Mouse (Mus musculus): ENCODE results near the gene Vmn2r6. TPM values are rescaled to one million over a fixed set of nuclear protein-coding genes. Genes with fewer than 3 reads are reported as not detected.
"Not testable (repeated sequence)": the region's sequence is repeated elsewhere in the genome, so short reads cannot be mapped to it uniquely, and the experiment has no call there.

Vmn2r6 gene
- not detected in 2 replicates for polyA plus RNA-seq (2016; fragmentation: Nextera tagmentation; extraction: Ambion mirVana)

DNA sequence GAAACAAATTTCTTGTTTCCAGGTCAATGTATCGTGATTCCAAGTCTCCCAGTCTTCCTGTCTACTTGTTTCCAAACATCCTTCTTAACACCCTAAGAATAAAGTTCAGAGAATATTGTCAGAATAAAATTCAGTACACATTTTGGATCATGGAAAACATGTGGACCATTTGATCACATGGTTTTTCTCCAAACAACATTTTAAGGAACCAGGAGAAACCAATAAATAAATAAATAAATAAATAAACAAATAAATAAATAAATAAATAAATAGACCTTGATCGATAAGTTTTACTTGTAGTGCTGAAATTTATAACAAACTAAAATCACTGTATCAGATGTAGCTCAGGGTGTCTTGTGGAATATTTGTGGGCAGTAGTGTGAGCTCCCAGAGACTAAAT lies at the start of gene Vmn2r6:
Gene Vmn2r6, minus strand, starts transcription at position 101 of the 400 bp plus-strand sequence.
- WGBS, result 91% methylated on average over 2 of the region's 2 CpGs
- not testable (repeated sequence) for H3K4me1 ChIP-seq; H3K4me2 ChIP-seq (replicated peaks)

DNA sequence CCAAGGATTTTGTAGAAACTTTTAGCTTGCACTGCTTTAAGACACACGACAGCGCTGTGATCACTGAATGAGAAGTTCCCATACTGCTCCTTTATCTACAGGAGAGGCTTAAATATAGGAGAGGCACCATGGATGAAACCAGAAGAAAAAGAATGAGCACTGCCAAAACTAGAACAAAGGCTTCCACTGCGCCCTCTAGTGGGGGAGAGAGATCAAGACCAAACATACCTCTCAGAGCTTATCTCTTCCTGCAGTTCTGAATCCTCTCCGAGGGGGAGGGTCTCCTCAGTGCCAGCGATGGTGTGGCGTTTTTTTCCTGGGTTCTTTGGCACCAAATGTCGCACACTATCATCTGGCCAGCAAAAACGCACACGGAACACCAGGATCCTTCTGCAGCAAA lies 22.0 kb upstream of the Vmn2r6 start:
- no peak overlapping the region for H3K27ac ChIP-seq (replicated peaks)
- H3K4me2 ChIP-seq (replicated peaks), result no peak overlapping the region
- H3K4me1 ChIP-seq, result no peaks in the 10 kb centered on the region
- no peak overlapping the region for H3K4me3 ChIP-seq
- no peaks in the 10 kb centered on the region for H3K27me3 ChIP-seq
- ATAC-seq (ENCODE audit: low FRiP score, low read depth), result no peak
- H3K36me3 ChIP-seq, result no peaks in the 10 kb centered on the region
- 67% methylated on average over 9 of the region's 9 CpGs for WGBS
- H3K9ac ChIP-seq (replicated peaks), result no peak overlapping the region
- no peaks in the 10 kb centered on the region for H3K9me3 ChIP-seq

More for the DNA sequence above, at the start of gene Vmn2r6:
- ATAC-seq (ENCODE audit: low FRiP score, low read depth); H3K27ac ChIP-seq (replicated peaks); H3K9ac ChIP-seq (replicated peaks); H3K36me3 ChIP-seq; H3K27me3 ChIP-seq; H3K4me3 ChIP-seq; H3K9me3 ChIP-seq: not testable (repeated sequence)

DNA sequence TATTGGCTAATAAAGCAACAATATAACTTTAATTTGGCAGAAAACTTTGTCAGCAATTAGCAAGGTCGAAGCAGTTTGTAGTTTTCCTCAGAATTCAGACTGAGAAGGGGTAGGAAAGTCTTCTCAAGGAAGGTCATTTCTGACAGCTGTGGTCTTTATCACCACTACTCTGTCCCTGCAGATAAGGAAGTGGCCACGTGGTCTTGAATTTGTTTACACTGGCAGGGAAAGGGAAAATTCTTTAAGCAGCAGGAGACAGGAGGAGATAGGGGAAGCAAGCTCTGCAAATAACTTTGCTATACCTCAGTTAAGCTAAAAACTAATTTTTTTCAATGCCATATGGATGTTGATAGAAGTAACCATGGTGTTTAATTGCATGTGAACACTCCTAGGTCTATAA lies 3.2 kb upstream of the Vmn2r6 start:
- not testable (repeated sequence) for H3K9ac ChIP-seq (replicated peaks); H3K27me3 ChIP-seq; H3K4me1 ChIP-seq; H3K27ac ChIP-seq (replicated peaks); H3K9me3 ChIP-seq; H3K4me2 ChIP-seq (replicated peaks); H3K4me3 ChIP-seq; H3K36me3 ChIP-seq; ATAC-seq (ENCODE audit: low FRiP score, low read depth)
- WGBS, result 55% methylated on average over 2 of the region's 2 CpGs

DNA sequence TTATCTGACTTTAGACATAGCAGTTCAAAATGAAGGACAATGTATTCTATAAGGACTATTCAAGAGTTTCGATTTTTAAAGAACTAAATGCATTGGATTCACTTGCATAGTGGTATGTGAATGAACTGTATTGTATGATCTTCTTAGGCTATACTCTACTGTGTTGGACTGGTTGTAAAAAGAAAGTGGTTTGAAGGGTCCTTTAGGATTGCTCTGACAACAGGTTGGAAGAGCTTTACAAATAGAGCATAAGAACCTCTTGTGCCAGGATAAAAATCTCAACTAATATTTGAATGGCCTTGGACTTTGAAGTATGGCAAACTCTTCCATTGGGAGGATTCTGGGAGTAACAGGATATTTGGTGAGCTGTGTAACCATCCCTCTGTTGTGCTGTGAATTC lies 42.0 kb downstream of the Vmn2r6 start:
- 88% methylated on average over 1 of the region's 1 CpGs for WGBS
- not testable (repeated sequence) for H3K27me3 ChIP-seq; H3K4me2 ChIP-seq (replicated peaks); H3K4me1 ChIP-seq; H3K9me3 ChIP-seq; H3K27ac ChIP-seq (replicated peaks); H3K36me3 ChIP-seq; H3K9ac ChIP-seq (replicated peaks); H3K4me3 ChIP-seq; ATAC-seq (ENCODE audit: low FRiP score, low read depth)

DNA sequence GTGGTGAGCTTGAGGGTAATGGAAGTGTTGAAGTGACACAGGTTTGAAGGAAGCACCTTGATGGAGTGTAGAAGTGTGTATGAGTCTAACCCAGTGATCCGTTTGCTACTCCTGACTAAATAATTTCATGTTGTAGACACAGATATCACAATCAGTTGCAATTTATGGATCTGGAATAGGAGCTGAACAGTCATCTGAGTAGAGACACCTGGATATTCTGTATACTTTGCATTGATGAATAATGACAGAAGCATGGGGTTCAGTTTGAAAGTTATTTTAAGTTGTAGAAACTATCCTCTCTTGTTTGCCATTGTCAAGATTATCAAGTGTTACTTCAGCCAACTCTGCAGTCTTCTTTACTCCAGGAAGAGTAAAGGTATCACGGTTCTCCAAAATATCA lies 55.9 kb downstream of the Vmn2r6 start, which contains the start of gene Vmn2r5:
Gene Vmn2r5, minus strand, starts transcription at position 101 of the 400 bp plus-strand sequence.
- 100% methylated on average over 1 of the region's 2 CpGs for WGBS
- ATAC-seq (ENCODE audit: low FRiP score, low read depth); H3K27me3 ChIP-seq: not testable (repeated sequence)

More for the DNA sequence above, 55.9 kb downstream of the Vmn2r6 start, which contains the start of gene Vmn2r5:
- not testable (repeated sequence) for H3K4me1 ChIP-seq; H3K36me3 ChIP-seq; H3K9me3 ChIP-seq; H3K9ac ChIP-seq (replicated peaks); H3K4me2 ChIP-seq (replicated peaks); H3K27ac ChIP-seq (replicated peaks); H3K4me3 ChIP-seq

Other genes starting within 250 kb of the Vmn2r6 start
- not detected in 2 replicates for gene Vmn2r4, start 150.5 kb downstream of the Vmn2r6 start, polyA plus RNA-seq (2016; fragmentation: Nextera tagmentation; extraction: Ambion mirVana)
- not detected in 2 replicates for gene Vmn2r5, start 56.0 kb downstream of the Vmn2r6 start, polyA plus RNA-seq (2016; fragmentation: Nextera tagmentation; extraction: Ambion mirVana)

Measured in midbrain, embryonic 12.5 days (tissue).